Mouse (Mus musculus) adrenal gland, adult 10 weeks (tissue): ENCODE measurements around the gene Ankrd60. TPM values are rescaled to one million over a fixed set of nuclear protein-coding genes. Genes with fewer than 3 reads are reported as not detected.

Experiments
- polyA plus RNA-seq: library from polyadenylated mRNA; stranded (reverse); fragments of 350-450 nt; fragmentation: Illumina TruSeq; extraction: RNeasy Lipid Tissue Mini Kit (QIAGEN cat#74804); gene quantifications from one replicate; pipeline ENCODE4 v1.2.3, GENCODE M21; 2014; ENCODE audit warnings: low read depth, low replicate concordance

Ankrd60 gene
- polyA plus RNA-seq = not detected

GRCm38 (mm10) chr2:173577669-173578557, at the start of gene Ankrd60:
Gene Ankrd60, minus strand, starts transcription at chr2:173578365.

GRCm38 (mm10) chr2:173522376-173522775, 55.8 kb downstream of the Ankrd60 start, which contains the start of gene 1700021F07Rik:
Gene 1700021F07Rik, plus strand, starts transcription at chr2:173522586.

Other genes with a start within 250 kb of the Ankrd60 start
- gene 1700021F07Rik, start 55.8 kb downstream of the Ankrd60 start, polyA plus RNA-seq = not detected
- gene Rab22a, start 81.4 kb upstream of the Ankrd60 start, polyA plus RNA-seq = 43.9 TPM
- not detected for gene 1700010B08Rik, start 141.1 kb upstream of the Ankrd60 start, polyA plus RNA-seq
- gene Vapb, start 159.1 kb upstream of the Ankrd60 start, polyA plus RNA-seq = 317 TPM